Mouse (Mus musculus) inflammation-experienced regulatory T-cells, adult 6 months (primary cell): ENCODE results near the gene Suox. TPM values are rescaled to one million over a fixed set of nuclear protein-coding genes. Genes with fewer than 3 reads are reported as not detected.
A peak's percentile ranks its signal among the peaks of the same experiment; 100 is the strongest.
"Not testable (repeated sequence)": the region's sequence is repeated elsewhere in the genome, so short reads cannot be mapped to it uniquely, and the experiment has no call there.

Experiments used
- ATAC-seq: one replicate; pipeline ENCODE4 v1.8.0; 2017
- polyA plus RNA-seq, 3 experiments: library from polyadenylated mRNA; unstranded; fragments of 100-300 nt; shearing (Covaris generic); gene quantifications; one replicate each; pipeline ENCODE4 v1.2.1; 2017

Gene Suox
- 10 to 100 TPM; 17.0 to 29.7 (median 24.3) TPM for polyA plus RNA-seq

DNA sequence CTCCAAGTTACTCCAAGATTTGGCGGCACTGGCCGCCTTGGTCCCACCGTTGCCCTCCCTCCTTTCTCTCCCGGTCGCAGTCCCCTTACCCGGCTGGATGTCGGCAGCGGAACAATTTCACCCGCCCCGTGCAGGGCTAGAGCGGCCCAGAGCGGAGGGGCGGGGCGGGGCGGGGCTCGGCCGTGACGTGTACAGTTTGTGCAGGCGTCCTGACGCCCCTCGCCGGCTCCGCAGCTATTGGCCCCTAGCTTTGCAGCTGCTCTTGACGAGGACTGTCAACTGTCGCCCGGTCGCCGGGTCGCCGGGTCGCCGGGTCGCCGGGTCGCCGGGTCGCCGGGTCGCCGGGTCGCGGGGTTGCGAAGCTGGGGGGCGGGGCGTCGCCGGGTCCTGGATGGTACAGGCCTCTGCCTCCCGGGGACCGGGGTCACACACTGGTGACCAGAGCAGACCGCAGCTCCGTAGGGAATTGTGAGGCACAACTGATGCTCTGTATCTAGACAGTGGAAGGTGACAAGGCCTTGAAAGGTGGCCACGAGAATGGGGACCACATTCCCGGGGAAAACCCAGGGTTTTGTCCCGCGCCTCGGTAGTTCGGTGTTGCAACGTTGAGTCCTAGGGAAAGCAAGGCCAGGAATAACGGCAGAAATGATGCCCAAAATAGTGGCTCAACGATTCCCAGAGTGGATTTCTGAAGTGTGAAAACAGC lies at the start of gene Suox:
Suox (minus strand) TSS at position 311 of the 706 bp plus-strand sequence.
- peak; percentile 85 for ATAC-seq

DNA sequence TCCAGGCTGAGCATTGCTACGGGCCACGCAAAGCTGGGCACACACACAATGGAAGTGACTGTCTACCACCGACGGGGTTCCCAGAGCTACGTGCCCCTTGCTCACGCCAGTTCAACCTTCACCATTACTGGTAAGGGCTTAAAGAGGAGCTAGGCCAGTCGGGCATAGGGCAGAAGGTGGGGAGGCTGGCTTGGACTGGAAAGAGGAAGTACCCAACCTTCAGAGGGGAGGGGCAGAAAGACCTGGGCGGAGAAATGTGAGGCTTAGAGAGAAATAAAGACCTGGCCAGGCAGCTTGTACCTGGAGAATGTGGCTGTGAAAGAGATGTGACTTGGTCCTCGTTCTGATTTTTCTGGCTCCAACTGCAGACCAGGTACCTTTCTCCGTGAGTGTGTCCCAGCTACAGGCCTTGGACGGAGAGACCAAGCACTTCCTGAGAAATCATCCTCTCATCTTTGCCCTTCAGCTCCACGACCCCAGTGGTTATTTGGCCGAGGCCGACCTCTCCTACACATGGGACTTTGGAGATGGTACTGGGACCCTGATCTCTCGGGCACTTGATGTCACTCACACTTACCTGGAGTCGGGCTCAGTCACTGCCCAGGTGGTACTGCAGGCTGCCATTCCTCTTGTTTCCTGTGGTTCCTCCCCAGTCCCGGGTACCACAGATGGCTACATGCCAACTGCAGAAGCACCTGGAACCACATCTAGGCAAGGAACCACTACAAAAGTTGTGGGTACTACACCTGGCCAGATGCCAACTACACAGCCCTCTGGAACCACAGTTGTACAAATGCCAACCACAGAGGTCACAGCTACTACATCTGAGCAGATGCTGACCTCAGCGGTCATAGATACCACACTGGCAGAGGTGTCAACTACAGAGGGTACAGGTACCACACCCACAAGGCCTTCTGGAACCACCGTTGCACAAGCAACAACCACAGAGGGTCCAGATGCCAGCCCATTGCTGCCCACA lies 42.0 kb upstream of the Suox start:
- ATAC-seq: peak; percentile 49

DNA sequence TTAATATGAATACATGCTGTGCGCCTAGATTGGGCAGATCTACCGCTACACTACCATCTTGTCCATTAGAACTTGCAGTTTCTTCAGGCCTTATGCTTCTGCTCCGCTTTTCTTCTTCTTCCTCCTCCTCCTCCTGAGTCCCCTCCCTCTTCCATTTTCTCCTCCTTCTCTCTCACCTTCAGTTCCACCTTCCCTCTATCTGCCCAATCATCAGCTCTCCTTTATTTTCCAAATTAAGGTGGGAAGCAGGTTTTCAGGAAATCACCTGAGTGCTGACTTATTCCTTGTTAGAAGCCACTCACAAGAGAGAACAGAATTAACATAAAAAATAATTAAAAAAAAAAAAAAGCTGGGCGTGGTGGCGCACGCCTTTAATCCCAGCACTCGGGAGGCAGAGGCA lies 37.4 kb upstream of the Suox start:
- not testable (repeated sequence) for ATAC-seq

DNA sequence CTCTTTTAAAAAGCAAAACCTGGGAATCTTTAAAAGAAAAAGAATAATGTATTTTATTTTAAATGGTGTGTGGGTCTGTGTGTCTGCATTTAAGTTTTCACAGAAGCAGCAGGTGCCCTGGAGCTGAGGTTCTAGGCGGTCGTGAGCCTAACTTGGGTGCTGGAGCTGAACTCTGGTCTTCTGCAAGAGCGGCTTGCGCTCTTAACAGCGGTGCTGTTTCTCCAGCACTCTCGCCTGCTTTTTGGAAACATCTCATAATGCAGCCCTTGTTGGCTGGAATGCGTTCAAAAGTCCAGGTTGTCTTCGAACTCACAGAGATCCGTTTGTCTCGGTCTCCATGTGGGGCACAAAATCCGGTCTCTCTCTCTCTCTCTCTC lies 31.4 kb upstream of the Suox start:
- ATAC-seq: peak; percentile 30

DNA sequence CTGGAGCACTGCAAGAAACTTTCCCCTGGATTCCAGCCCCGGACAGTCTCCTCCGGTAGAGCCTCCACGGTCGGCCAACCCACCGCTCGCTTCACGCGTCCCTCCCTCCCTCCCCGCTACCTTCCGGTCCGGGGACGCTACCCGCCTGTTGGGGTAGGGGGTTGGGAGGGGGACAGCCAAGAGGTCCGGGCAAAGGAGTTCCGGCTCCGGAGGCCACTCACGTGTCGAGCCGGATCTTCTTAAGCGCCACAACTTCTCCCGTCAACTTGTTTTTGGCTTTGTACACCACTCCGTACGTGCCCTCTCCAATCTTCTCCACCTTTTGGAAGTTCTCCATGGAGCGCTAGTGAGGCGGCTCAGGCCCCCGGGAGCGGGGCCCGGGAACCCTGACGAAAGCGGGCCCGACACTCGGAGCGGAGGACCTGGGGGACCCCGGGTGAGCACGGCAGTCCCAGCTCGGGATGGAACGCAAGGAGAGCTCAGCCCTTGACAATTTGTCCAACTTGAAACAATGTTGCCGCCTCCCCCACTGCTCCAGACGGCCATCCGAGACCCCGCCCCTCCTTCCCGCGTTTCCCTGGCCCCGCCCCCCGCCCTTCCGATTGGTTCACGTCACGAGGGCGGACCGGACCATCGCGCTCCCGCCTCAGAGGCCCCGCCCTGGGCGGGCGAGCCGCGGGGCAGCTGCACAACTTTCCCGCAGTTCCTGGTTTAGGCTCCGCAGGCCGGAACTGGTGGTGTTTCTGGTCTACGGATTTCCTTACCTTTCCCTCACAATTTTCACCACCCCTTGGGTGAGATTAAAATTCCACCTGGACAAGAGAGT lies 30.8 kb upstream of the Suox start, which contains the start of gene Cdk2:
Cdk2 (minus strand) TSS at position 541 of the 826 bp plus-strand sequence.
- ATAC-seq: peak; percentile 89

DNA sequence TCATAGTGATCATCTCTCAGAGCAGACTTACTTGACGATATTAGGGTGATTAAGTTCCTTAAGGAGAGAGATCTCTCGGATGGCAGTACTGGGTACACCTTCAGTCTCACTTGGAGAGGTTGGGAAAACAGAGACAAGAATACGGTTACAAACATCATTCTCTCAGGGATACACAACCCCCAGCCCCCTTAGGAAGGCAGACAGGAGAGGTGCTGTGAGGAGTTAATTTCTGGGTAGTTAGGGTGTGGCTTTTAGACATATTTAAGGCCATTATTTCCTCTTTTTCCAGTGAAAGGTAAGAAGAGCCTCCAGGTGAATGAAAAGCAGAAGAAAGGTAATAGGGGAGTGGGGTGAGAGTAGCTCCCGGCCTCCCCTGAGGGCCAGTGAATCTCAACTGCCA lies 30.0 kb upstream of the Suox start, which contains the start of gene Pmel:
Pmel (plus strand) TSS at position 301 of the 400 bp plus-strand sequence.
- ATAC-seq: no peak

DNA sequence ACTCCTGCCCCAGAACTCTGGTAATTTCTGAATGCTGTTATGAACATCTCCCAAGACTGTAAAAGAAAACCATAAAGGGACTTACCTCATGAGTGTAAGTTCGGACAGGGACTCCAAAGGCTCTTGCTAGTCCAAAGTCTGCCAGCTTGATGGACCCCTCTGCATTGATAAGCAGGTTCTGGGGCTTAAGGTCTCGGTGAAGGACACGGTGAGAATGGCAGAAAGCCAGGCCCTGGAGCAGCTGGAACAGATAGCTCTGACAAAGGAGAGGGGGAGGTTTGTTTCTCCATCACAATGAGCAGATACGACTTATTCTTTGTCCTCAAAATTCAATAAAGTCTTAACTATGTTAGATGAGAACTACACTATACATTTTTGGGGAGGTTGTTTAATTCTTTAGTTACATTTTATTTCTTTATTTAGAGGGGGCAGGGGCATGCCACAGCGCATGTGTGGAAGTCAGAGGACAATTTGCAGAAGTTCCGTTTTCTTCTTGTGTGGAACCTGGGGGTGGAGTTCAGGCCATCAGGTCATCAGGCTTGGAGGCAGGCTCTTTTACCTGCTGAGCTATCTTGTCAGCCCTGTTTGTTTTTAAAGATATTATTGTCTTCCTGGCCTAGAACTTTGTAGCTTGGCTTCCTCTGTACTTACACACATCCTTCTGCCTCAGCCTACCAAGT lies 28.6 kb upstream of the Suox start:
- ATAC-seq: no peak

DNA sequence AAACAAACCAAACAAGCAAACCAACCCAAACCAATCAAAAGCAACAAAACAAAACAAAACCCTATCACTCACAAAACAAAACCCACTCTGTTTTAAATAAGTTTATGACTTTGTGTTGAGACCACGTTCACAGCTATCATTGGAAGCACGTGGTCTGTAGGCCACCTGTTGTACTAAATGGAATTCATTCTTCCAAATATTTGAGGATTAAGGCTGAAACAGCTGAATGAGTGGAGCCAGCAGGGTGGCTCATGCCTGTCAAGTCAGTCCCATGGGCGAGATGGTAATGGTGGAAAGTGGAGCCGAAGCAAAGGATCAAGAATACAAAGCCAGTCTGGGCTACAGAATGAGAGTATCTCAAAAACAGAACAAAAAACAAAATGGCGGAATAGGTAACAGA lies 26.8 kb upstream of the Suox start:
- ATAC-seq: no peak

DNA sequence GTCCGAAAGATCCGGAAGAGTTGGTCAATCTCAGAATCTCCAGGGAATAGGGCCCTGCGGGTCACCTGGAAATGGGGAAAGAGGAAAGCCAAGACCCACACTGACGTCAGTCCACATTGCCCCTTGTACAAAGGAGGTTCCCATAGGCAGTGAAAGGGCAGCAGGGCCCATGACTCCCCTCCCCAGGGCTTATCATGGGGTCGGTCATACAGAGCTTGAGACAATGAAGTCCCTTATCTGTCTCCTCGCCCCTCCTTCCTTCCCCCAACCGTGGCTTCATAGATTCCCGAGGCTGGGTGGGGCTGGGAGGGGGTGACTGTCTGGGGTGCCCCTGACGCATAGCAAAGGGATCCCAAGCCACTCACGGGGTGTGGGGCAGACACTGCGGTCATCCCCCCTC lies 25.7 kb upstream of the Suox start:
- ATAC-seq: no peak

DNA sequence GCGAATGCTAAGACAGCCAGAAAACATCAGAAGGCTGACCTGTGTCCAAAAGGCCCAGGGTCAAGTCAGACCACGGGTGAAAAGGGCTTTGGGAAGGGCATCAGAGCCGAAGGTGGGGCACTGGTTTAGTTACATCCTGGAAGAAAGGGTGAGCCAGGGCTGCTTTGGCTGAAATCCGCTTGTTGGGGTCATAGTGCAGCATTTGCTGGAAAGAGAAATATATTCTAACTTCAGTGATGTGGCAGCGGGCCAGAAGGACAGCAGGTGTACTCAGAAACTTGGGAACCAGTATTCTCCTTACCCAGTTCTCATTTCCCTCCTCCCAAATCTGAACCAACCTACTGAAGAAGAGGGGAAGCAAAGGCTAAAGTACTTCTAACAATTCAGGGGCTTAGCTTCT lies 25.1 kb upstream of the Suox start:
- ATAC-seq: no peak

DNA sequence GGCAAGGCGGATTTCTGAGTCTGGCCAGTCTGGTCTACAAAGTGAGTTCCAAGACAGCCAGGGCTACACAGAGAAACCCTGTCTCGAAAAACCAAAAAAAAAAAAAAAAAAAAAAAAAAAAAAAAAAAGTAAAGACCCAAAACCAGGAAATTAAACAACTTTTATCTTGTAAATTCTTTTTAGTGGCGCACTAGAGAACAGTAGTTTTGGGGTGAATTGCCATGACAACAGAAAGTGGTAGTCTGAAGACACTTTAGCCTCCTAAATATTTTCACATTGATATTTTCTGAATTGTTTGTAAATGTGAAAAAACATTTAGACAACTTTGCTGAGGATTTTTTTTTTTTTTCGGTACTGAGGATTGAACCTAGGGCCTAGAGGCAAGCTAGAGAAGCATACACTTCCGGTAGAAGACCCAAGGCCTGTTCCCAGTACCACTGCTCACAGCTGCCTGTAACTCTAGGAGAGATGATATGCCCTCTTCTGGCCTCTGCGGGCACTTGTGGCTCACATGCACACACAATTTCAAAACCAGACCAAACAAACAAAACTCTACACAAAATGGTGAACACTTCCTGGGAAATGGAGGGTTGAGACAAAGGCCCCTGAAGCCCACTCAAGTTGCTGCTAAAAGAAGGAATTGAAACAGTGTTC lies 23.3 kb upstream of the Suox start:
- ATAC-seq: no peak

DNA sequence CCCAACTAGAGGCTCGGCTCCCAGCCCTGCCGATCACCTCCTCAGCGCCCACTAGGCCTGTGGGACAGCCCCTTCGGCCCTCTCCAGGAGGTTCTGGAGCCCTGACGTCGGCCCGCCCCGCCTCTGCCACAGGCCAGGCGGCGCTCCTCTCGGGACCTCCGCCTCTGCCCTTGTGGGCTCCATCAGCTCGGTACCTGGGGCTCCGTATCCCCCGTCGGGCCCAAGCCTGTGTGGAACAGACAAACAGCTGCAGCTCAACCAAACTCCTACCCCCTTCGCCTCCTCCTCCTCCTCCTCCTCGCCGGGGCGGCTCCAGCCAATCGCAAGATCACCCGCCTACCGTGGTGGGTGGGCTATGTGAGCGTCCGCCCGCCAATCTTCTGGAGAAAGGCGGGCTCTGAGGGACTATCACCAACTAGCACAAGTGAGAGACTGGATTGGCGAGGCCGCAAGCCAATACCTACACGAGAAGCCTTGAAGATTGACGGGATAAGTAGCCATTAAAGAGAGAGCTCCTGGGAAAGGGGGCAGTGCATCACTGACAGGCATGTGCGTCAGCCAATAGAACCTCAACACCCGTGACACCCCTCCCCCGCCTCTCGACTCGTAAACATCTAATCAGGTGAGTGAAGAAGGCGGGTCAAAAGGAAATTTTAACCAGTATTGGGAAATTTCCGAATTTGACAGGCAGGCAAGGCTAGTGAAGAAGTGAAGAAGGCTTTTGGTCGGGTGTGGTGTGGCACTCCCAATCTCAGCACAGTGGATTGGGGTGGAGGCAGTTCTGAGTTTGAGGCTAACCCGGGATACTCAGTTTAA lies 22.3 kb upstream of the Suox start, which contains the start of gene Rab5b:
Rab5b (minus strand) TSS at position 273 of the 816 bp plus-strand sequence.
- ATAC-seq: peak; percentile 99

DNA sequence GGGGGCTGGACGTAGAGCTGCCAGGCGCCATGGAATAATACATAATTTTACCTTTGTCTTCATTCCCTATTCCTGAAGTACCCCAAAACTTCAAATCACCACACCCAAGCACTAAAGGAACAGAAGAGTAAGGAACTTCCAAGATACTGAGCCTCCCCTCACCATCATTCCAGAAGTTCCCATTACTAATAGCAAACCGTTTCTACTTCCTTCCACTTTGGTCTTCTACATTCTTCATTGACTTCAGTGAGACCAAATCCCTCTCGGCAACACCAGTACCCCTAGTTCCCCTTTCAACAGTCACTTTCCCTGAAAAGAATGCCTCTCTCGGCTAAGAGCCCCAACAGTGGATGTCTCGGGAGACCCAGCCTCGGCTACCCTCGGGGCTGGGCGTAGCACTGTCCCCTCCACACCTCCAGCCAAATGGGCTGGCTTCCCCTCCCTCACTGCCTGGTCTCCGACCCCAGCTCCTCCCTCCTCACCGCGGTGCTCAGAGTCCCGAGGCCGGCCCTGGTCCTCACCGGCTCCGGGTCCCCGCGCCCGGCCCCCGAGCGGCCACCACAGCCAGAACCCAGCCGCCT lies 21.6 kb upstream of the Suox start:
- ATAC-seq: no peak

DNA sequence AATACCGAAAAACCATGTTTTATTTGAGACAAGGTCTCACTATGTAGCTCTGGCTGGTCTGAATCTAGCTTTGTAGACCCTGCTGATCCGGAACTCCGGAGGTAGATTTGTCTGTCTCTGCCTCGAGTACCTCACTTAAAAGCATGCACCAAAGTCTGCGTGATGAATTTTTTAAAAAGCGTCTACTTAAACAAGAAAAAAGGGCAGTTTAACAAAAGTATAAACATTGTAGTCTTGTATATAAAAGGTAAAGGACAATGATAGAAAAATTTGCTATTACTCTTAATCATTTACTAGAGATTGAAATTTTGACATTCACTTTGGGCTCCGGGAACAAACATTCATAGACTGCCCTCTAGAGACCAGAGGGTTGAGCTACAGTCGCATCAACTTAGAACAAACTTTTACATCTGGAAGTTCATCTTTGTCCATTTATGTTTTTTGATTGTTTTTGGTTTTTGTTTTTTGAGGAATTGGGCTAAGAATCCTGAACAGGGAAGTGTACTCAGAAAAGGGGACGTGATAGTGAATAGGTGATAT lies 666 bp upstream of the Suox start:
- ATAC-seq: peak; percentile 55

DNA sequence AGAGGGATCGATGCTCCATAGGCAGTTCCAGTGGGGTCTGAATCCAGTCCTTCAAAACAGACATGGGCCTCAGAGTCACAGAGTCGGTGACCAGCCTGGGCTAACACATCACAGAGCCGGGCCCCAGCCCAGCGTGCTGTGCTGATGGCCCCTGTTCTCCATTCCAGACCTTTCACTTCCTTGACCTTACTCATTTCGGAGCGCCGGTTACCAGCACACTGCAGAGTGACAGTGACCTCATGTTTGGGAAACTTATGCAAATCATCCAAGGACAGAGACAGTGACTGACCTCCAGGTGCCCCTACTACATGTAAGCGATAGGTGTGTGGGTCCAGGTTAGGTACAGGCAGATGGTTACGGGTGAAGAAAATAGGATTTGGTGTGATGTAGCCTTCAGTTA lies 2.7 kb downstream of the Suox start:
- ATAC-seq: no peak

DNA sequence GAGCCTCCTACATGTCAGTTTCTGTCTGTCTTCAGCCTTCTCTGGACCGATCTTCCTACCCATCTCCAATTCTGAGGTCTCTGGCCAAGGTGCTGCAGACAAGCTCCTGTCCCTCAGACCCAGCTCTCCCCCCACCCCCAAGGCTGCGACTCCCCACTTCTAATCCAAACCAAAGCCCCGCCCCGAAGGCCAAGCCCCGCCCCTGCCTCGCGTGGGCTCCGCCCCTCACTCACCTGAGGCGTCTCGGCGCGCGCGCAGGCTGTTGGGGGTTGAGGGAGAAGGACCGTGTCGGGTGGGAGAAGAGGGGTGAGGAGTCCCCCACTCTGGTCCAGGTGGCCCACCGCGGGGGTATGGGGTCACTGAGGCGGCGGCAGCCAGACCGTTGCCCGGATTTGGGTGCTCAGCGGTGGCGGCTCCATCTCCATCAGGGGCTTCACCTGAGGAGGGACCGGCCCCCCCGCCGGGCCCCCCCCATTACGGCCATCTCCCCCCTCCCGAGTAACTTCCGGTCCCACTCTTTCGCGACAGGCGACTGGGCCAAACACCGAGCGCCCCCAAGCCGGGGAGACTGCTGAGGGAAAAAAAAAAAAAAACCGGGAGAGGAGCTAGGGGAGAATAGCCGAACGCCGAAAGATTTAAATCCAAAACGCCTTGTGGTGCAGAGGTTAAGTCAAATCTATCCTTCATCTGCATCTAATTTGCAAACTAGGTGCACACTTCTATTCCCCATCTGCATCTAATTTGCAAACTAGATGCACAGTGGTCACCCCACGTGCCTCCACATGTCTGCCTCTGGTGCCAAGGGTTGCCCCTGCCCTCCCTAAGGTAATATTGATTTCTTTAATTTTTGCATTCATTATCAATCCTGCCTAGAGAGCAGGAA lies 4.8 kb downstream of the Suox start:
- ATAC-seq: peak; percentile 20

DNA sequence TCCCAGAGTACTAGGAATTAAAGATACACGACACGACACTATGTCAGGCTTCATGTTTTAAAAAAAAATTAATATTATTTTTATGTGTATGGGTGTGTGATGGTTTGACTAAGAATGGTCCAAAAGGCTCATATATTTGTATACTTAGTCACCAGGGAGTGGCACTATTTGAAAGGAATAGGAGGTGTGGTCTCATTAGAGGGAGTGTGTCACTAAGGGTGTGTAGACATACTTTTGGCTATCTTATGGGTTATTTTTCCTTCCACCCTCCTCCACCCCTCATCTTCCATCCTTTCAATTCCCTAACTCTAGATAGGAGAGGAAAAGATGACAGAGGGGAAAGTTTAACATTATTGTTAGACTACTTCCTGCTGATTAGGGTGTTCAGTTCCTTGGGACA lies 8.1 kb downstream of the Suox start:
- no peak for ATAC-seq

DNA sequence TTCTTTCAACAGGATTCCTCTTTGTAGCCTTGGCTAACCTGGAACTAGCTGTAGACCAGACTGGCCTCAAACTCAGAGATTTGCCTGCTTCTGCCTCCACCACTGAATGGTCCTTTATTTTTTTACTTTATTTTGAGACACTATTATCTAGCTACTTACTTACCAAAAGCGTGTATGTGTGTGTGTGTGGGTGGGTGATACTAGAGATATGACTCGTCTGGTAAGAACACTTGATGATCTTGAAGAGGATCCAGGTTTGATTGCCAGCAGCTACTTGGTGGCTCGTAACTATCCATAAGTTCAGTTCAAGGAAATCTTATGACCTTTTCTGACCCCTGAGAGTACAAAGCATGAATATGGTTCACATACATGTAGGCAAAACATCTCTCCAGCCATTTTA lies 8.6 kb downstream of the Suox start:
- no peak for ATAC-seq

DNA sequence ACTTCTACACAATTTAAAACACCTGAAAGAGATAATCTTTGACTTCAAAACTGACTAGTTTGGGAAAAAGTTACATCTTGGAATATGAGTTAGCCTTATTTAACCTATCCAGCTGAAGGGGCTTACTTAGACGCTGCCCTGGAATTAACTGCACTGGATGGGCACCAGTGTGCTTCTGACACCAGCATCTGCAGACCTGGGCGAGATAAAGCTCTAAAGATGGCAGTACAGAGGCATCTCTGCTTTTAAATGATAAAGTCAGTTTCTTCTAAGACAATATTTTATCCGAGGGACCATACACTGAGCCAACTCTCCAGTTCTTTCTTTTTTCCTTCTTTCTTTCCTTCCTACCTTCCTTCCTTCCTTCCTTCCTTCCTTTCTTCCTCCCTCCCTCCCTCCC lies 9.1 kb downstream of the Suox start:
- no peak for ATAC-seq
